Mouse (Mus musculus): Measurements from ENCODE around the gene Gm12184. TPM values are rescaled to one million over a fixed set of nuclear protein-coding genes. Genes with fewer than 3 reads are reported as not detected.

Gm12184 gene
- polyA plus RNA-seq (2012; ENCODE audit: low replicate concordance): 18.1 and 57.7 TPM in 2 replicates

GRCm38 (mm10) chr11:48825979-48826751 is at the start of gene Gm12184, which contains the start of gene Trim7:
Gm12184 (minus strand) TSS chr11:48826655.
Trim7 (plus strand) TSS chr11:48826140.

GRCm38 (mm10) chr11:48871201-48871772 is 44.8 kb upstream of the Gm12184 start, which contains the start of gene Irgm1:
Irgm1 (minus strand) TSS chr11:48871683.

GRCm38 (mm10) chr11:48816800-48817665 is 9.4 kb downstream of the Gm12184 start, which contains the start of gene Trim41:
Trim41 (minus strand) TSS chr11:48817353.

GRCm38 (mm10) chr11:48799921-48800701 is 26.3 kb downstream of the Gm12184 start, which contains the start of gene Rack1:
Rack1 (plus strand) TSS chr11:48800332.

Other genes starting within 250 kb of the Gm12184 start
- 358 and 3,878 TPM in 2 replicates for gene Rack1, start 26.3 kb downstream of the Gm12184 start, polyA plus RNA-seq (2012; ENCODE audit: low replicate concordance)
- gene Trim41, start 9.3 kb downstream of the Gm12184 start, polyA plus RNA-seq (2012; ENCODE audit: low replicate concordance): 42.0 and 70.1 TPM in 2 replicates
- 60.8 and 116 TPM in 2 replicates for gene Trim7, start 515 bp downstream of the Gm12184 start, polyA plus RNA-seq (2012; ENCODE audit: low replicate concordance)
- 5.7 and 6.1 TPM in 2 replicates for gene Irgm1, start 45.0 kb upstream of the Gm12184 start, polyA plus RNA-seq (2012; ENCODE audit: low replicate concordance)
- gene Gm5431, start 75.6 kb upstream of the Gm12184 start, polyA plus RNA-seq (2012; ENCODE audit: low replicate concordance): 0.40 and 0.45 TPM in 2 replicates
- gene Psme2b, start 119.5 kb upstream of the Gm12184 start, polyA plus RNA-seq (2012; ENCODE audit: low replicate concordance): 4.0 and 21.9 TPM in 2 replicates
- 0.04 and 0.08 TPM in 2 replicates for gene Olfr56, start 152.2 kb upstream of the Gm12184 start, polyA plus RNA-seq (2012; ENCODE audit: low replicate concordance)
- gene 9930111J21Rik1, start 152.7 kb upstream of the Gm12184 start, polyA plus RNA-seq (2012; ENCODE audit: low replicate concordance): 6.6 and 11.8 TPM in 2 replicates
- gene Gm12185, start 165.6 kb upstream of the Gm12184 start, polyA plus RNA-seq (2012; ENCODE audit: low replicate concordance): 0.11 and 0.20 TPM in 2 replicates
- 2.3 and 4.4 TPM in 2 replicates for gene Tgtp1, start 167.5 kb upstream of the Gm12184 start, polyA plus RNA-seq (2012; ENCODE audit: low replicate concordance)
- 9.9 and 21.1 TPM in 2 replicates for gene 9930111J21Rik2, start 224.6 kb upstream of the Gm12184 start, polyA plus RNA-seq (2012; ENCODE audit: low replicate concordance)
- 10.4 and 14.3 TPM in 2 replicates for gene Tgtp2, start 237.6 kb upstream of the Gm12184 start, polyA plus RNA-seq (2012; ENCODE audit: low replicate concordance)
- 8.0 and 8.1 TPM in 2 replicates for gene Ifi47, start 249.9 kb upstream of the Gm12184 start, polyA plus RNA-seq (2012; ENCODE audit: low replicate concordance)

Measured in hematopoietic multipotent progenitor cell, adult 10-12 weeks (in vitro differentiated cells).